Mouse (Mus musculus): ENCODE results near the gene Prss32. TPM values are rescaled to one million over a fixed set of nuclear protein-coding genes. Genes with fewer than 3 reads are reported as not detected.

The Prss32 gene
- polyA plus RNA-seq (2012; rRNA removed) = 166 and 292 TPM in 2 replicates

- Histone ChIP-seq H3K4me1 (ENCODE audit: control insufficient read depth, insufficient read depth, insufficient read length, low read length) (peaks cover 4% of the 10 kb centered on the region; the same call in 1 of the 2 replicates), H3K27me3 (ENCODE audit: control insufficient read depth, insufficient read depth, low read length) (no peaks in the 10 kb centered on the region), H3K27ac (ENCODE audit: insufficient read depth, low read depth, low read length) (no peak within 1 kb of the TSS), H3K36me3 (ENCODE audit: control insufficient read depth, insufficient read depth, low read length) (no peaks in the 10 kb centered on the region), H3K4me3 (ENCODE audit: low read depth, low read length) (peak within 1 kb of the TSS; percentile 60)
- WGBS = 21% methylated on average over 19 of the region's 19 CpGs
- TF ChIP-seq CTCF (IDR thresholded peaks at IDR 0.05; ENCODE audit: extremely low read depth, insufficient read length, insufficient replicate concordance, low read depth, low read length) (peak; percentile 75), POLR2A (IDR thresholded peaks at IDR 0.05; ENCODE audit: low read depth, low read length) (no peak)
These were observed at the start of gene Prss32, which contains the start of gene Prss41 for GRCm38 (mm10) chr17:23843812-23844273. Prss32 (plus strand) TSS chr17:23843855. Prss41 (minus strand) TSS chr17:23844172.

- 96% methylated on average over 8 of the region's 8 CpGs for WGBS
- no peak for TF ChIP-seq POLR2A (IDR thresholded peaks at IDR 0.05; ENCODE audit: low read depth, low read length)
- TF ChIP-seq CTCF (IDR thresholded peaks at IDR 0.05; ENCODE audit: extremely low read depth, insufficient read length, insufficient replicate concordance, low read depth, low read length) = no peak
- no peaks in the 10 kb centered on the region for H3K36me3 ChIP-seq (ENCODE audit: control insufficient read depth, insufficient read depth, low read length)
These were observed 48.3 kb upstream of the Prss32 start for GRCm38 (mm10) chr17:23795323-23795722.

GRCm38 (mm10) chr17:23797316-23797715, 46.3 kb upstream of the Prss32 start:
- TF ChIP-seq POLR2A (IDR thresholded peaks at IDR 0.05; ENCODE audit: low read depth, low read length) = no peak
- no peak for TF ChIP-seq CTCF (IDR thresholded peaks at IDR 0.05; ENCODE audit: extremely low read depth, insufficient read length, insufficient replicate concordance, low read depth, low read length)
- Histone ChIP-seq H3K4me1 (ENCODE audit: control insufficient read depth, insufficient read depth, insufficient read length, low read length) (no peaks in the 10 kb centered on the region), H3K4me3 (ENCODE audit: low read depth, low read length) (no peak overlapping the region), H3K36me3 (ENCODE audit: control insufficient read depth, insufficient read depth, low read length) (no peaks in the 10 kb centered on the region), H3K27me3 (ENCODE audit: control insufficient read depth, insufficient read depth, low read length) (no peaks in the 10 kb centered on the region), H3K27ac (ENCODE audit: insufficient read depth, low read depth, low read length) (no peak overlapping the region)
- WGBS = 73% methylated on average over 7 of the region's 7 CpGs

More at GRCm38 (mm10) chr17:23795323-23795722, 48.3 kb upstream of the Prss32 start:
- H3K4me1 ChIP-seq (ENCODE audit: control insufficient read depth, insufficient read depth, insufficient read length, low read length) = peaks cover 6% of the 10 kb centered on the region; the same call in 1 of the 2 replicates
- no peak overlapping the region for H3K4me3 ChIP-seq (ENCODE audit: low read depth, low read length)
- H3K27me3 ChIP-seq (ENCODE audit: control insufficient read depth, insufficient read depth, low read length) = no peaks in the 10 kb centered on the region
- no peak overlapping the region for H3K27ac ChIP-seq (ENCODE audit: insufficient read depth, low read depth, low read length)

- Histone ChIP-seq H3K4me3 (ENCODE audit: low read depth, low read length) (no peak overlapping the region), H3K27ac (ENCODE audit: insufficient read depth, low read depth, low read length) (no peak overlapping the region), H3K27me3 (ENCODE audit: control insufficient read depth, insufficient read depth, low read length) (no peaks in the 10 kb centered on the region), H3K36me3 (ENCODE audit: control insufficient read depth, insufficient read depth, low read length) (no peaks in the 10 kb centered on the region), H3K4me1 (ENCODE audit: control insufficient read depth, insufficient read depth, insufficient read length, low read length) (no peaks in the 10 kb centered on the region; the same call in 1 of the 2 replicates)
- TF ChIP-seq CTCF (IDR thresholded peaks at IDR 0.05; ENCODE audit: extremely low read depth, insufficient read length, insufficient replicate concordance, low read depth, low read length) (no peak), POLR2A (IDR thresholded peaks at IDR 0.05; ENCODE audit: low read depth, low read length) (no peak)
- WGBS = 94% methylated on average over 10 of the region's 10 CpGs
These were observed 42.0 kb upstream of the Prss32 start for GRCm38 (mm10) chr17:23801627-23802026.

GRCm38 (mm10) chr17:23802746-23803365, 40.8 kb upstream of the Prss32 start:
- no peaks in the 10 kb centered on the region for H3K27me3 ChIP-seq (ENCODE audit: control insufficient read depth, insufficient read depth, low read length)
- peak overlapping the region; percentile 84 for H3K27ac ChIP-seq (ENCODE audit: insufficient read depth, low read depth, low read length)
- WGBS = under 1% methylated on average over 60 of the region's 60 CpGs
- peaks cover 2% of the 10 kb centered on the region for H3K36me3 ChIP-seq (ENCODE audit: control insufficient read depth, insufficient read depth, low read length)
- peaks cover 4% of the 10 kb centered on the region for H3K4me1 ChIP-seq (ENCODE audit: control insufficient read depth, insufficient read depth, insufficient read length, low read length)
- TF ChIP-seq POLR2A (IDR thresholded peaks at IDR 0.05; ENCODE audit: low read depth, low read length) = peak; percentile 56
- TF ChIP-seq CTCF (IDR thresholded peaks at IDR 0.05; ENCODE audit: extremely low read depth, insufficient read length, insufficient replicate concordance, low read depth, low read length) = no peak
- H3K4me3 ChIP-seq (ENCODE audit: low read depth, low read length) = peak overlapping the region; percentile 90

GRCm38 (mm10) chr17:23803366-23804041, 40.2 kb upstream of the Prss32 start:
- Histone ChIP-seq H3K27ac (ENCODE audit: insufficient read depth, low read depth, low read length) (peak overlapping the region; percentile 84), H3K4me1 (ENCODE audit: control insufficient read depth, insufficient read depth, insufficient read length, low read length) (peaks cover 4% of the 10 kb centered on the region), H3K4me3 (ENCODE audit: low read depth, low read length) (peak overlapping the region; percentile 90), H3K36me3 (ENCODE audit: control insufficient read depth, insufficient read depth, low read length) (peaks cover 7% of the 10 kb centered on the region), H3K27me3 (ENCODE audit: control insufficient read depth, insufficient read depth, low read length) (no peaks in the 10 kb centered on the region)
- WGBS = under 1% methylated on average over 74 of the region's 83 CpGs
- no peak for TF ChIP-seq CTCF (IDR thresholded peaks at IDR 0.05; ENCODE audit: extremely low read depth, insufficient read length, insufficient replicate concordance, low read depth, low read length)
- TF ChIP-seq POLR2A (IDR thresholded peaks at IDR 0.05; ENCODE audit: low read depth, low read length) = peak; percentile 11; the same call in 1 of the 2 replicates
